Mouse (Mus musculus): ENCODE results near the gene Aarsd1. TPM values are rescaled to one million over a fixed set of nuclear protein-coding genes. Genes with fewer than 3 reads are reported as not detected.
A peak's percentile ranks its signal among the peaks of the same experiment; 100 is the strongest.
"Not testable (repeated sequence)": the region's sequence is repeated elsewhere in the genome, so short reads cannot be mapped to it uniquely, and the experiment has no call there.

Gene Aarsd1
- polyA plus RNA-seq (2012; rRNA removed): 26.3 and 29.2 TPM in 2 replicates

DNA sequence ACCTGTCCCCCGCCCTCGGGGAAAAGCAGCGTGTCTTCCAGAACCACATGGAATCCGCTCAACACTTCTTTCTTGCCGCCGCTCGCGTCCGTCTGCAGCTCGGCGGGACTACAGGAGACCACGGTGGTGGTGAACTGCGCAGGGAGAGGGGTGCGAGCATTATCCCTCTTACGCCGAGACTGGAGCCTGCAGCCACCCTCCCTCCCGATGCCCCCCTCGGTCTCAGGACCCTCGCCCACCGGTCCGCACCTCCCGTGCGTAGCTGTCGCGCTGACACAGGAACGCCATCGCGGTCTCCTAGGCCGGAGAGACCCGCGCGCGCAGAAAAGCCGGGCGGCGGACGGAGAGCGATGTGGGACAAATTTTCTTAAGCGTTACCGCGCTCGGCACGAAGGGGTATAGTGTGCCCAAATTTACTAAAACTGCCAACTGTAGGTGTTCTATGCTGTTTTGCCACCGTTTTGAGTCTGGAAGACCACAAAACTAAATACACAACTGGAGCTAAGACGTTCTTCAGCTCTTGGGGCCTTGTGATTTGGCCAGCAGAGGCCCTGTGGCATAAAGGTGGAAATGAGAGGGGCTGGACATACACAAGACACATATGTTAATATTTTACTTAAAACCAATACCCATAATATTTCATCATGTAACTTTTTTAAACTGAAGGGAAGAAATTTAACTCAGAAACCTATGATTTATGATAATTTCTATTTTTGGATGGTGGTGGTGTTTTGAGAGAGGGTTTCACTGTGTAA lies at the start of gene Aarsd1:
Gene Aarsd1, minus strand, starts transcription at position 515 of the 755 bp plus-strand sequence.
- TF ChIP-seq POLR2A (IDR thresholded peaks at IDR 0.05; ENCODE audit: low read depth, low read length) (no peak), CTCF (conservative IDR thresholded peaks at IDR 0.05; ENCODE audit: insufficient read depth, insufficient read length, low read depth, low read length) (0 out of 2 replicates have a peak, but pooled peaks have one; percentile 0)
- under 1% methylated on average over 45 of the region's 45 CpGs for WGBS
- peak within 1 kb of the TSS; percentile 93 for H3K27ac ChIP-seq (ENCODE audit: insufficient read depth, low read depth, low read length)
- H3K4me3 ChIP-seq (ENCODE audit: insufficient read depth, low read depth, low read length): peak within 1 kb of the TSS; percentile 91
- no peaks in the 10 kb centered on the region for H3K36me3 ChIP-seq (ENCODE audit: control insufficient read depth, insufficient read depth, low read length)
- peak; percentile 92 for DNase-seq
- H3K27me3 ChIP-seq (replicated peaks; ENCODE audit: control insufficient read depth, insufficient read depth, low read length): no peaks in the 10 kb centered on the region
- H3K4me1 ChIP-seq (ENCODE audit: control insufficient read depth, insufficient read depth, low read length): peaks cover 9% of the 10 kb centered on the region; the same call in 1 of the 2 replicates

DNA sequence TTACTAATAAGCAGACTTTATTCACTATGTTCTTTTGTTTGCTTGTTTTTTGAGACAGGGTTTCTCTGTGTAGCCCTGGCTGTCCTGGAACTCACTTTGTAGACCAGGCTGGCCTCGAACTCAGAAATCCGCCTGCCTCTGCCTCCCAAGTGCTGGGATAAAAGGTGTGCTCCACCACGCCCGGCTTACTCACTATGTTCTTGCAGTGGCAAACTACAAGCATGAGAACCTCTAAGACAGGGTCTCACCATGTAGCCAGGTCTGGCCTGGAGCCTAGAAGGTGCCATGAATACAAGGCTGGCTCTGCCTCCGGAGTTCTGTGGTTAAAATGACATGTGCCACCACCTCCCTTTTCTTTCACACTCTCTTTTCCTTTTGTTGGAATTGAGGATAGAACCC lies 49.1 kb upstream of the Aarsd1 start:
- not testable (repeated sequence) for DNase-seq; H3K4me3 ChIP-seq (ENCODE audit: insufficient read depth, low read depth, low read length); H3K27ac ChIP-seq (ENCODE audit: insufficient read depth, low read depth, low read length); H3K27me3 ChIP-seq (replicated peaks; ENCODE audit: control insufficient read depth, insufficient read depth, low read length); H3K36me3 ChIP-seq (ENCODE audit: control insufficient read depth, insufficient read depth, low read length)
- WGBS: 49% methylated on average over 5 of the region's 5 CpGs
- peaks cover 11% of the 10 kb centered on the region; the same call in 1 of the 2 replicates for H3K4me1 ChIP-seq (ENCODE audit: control insufficient read depth, insufficient read depth, low read length)

DNA sequence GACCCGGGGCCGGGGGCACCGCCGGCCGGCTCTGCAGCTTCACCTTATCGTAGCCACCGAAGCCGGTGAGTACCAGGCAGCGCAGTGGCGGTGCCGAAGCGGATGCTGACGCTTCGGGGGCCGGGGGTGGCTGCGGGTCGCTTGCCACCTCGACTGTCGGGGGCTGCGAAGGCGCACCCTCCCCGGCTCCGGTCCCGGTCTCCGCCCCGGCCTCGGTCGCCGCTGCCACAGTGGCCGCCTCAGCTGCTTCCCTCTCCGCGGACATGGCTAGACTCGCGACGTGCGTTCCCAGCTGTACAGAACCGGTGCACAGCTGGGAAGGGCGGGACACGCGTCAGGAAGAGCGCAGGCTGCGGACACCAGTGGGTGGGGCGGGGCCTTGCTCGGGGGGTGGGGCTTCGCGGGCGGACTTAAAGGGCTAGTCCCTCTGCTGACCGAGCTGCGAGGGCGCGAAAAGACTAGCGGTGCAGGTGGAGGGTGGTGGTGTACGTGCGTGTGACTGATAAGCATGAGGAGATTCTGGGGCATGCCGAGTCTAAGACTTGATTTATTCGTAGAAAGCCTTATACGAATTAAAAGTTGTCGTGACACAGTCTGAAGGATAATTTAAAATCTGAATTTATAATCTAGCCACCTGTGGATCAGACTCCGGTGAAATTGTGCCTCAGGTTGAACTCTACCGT lies 48.6 kb upstream of the Aarsd1 start, which contains the start of gene Vat1:
Gene Vat1, minus strand, starts transcription at position 362 of the 683 bp plus-strand sequence.
- no peaks in the 10 kb centered on the region for H3K27me3 ChIP-seq (replicated peaks; ENCODE audit: control insufficient read depth, insufficient read depth, low read length)
- TF ChIP-seq POLR2A (IDR thresholded peaks at IDR 0.05; ENCODE audit: low read depth, low read length) (no peak), CTCF (conservative IDR thresholded peaks at IDR 0.05; ENCODE audit: insufficient read depth, insufficient read length, low read depth, low read length) (no peak)
- H3K4me1 ChIP-seq (ENCODE audit: control insufficient read depth, insufficient read depth, low read length): peaks cover 11% of the 10 kb centered on the region; the same call in 1 of the 2 replicates
- H3K36me3 ChIP-seq (ENCODE audit: control insufficient read depth, insufficient read depth, low read length): no peaks in the 10 kb centered on the region
- WGBS: 1% methylated on average over 59 of the region's 60 CpGs
- DNase-seq: peak; percentile 81
- H3K4me3 ChIP-seq (ENCODE audit: insufficient read depth, low read depth, low read length): peak within 1 kb of the TSS; percentile 56
- H3K27ac ChIP-seq (ENCODE audit: insufficient read depth, low read depth, low read length): peak within 1 kb of the TSS; percentile 69

DNA sequence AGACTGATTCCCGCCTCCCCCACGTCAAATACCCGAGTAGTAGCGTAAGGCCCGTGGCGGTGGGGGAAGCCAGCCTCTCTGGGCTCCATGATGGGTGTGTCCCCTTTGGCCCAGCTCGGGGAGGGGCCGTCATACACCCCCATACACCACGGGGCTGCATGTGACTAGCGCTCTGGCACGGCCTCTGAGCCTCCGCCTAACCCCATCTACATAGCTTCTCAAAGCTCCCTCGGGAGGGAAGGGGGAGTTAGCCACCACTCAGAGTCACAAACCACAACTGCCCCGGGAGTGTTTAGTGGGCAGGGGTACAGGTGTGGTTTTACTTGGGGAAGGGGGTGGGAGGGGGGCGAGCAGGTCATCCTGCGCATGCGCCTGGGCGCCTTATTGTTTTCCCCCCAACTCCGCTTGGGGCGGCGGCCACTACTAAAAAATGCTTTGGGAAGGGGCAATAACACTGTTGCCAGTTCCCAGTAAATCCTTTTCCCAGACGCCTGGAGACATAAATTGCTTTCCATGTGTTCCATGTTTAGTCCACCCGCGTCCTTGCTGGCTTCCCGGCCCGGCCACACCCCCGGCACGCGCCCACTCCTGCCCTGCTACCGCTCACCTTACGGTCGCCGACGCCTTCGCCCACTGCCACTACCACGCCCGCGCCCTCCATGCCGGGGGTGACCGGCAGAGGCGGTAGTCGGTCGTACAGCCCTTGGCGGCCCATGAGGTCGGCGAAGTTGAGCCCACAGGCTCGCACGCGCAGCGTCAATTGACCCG lies 47.9 kb upstream of the Aarsd1 start:
- Histone ChIP-seq H3K4me1 (ENCODE audit: control insufficient read depth, insufficient read depth, low read length) (peaks cover 11% of the 10 kb centered on the region; the same call in 1 of the 2 replicates), H3K27me3 (replicated peaks; ENCODE audit: control insufficient read depth, insufficient read depth, low read length) (no peaks in the 10 kb centered on the region), H3K27ac (ENCODE audit: insufficient read depth, low read depth, low read length) (peak overlapping the region; percentile 69), H3K4me3 (ENCODE audit: insufficient read depth, low read depth, low read length) (peak overlapping the region; percentile 56), H3K36me3 (ENCODE audit: control insufficient read depth, insufficient read depth, low read length) (no peaks in the 10 kb centered on the region)
- WGBS: under 1% methylated on average over 51 of the region's 51 CpGs
- peak; percentile 59 for DNase-seq
- TF ChIP-seq POLR2A (IDR thresholded peaks at IDR 0.05; ENCODE audit: low read depth, low read length) (no peak), CTCF (conservative IDR thresholded peaks at IDR 0.05; ENCODE audit: insufficient read depth, insufficient read length, low read depth, low read length) (no peak)

DNA sequence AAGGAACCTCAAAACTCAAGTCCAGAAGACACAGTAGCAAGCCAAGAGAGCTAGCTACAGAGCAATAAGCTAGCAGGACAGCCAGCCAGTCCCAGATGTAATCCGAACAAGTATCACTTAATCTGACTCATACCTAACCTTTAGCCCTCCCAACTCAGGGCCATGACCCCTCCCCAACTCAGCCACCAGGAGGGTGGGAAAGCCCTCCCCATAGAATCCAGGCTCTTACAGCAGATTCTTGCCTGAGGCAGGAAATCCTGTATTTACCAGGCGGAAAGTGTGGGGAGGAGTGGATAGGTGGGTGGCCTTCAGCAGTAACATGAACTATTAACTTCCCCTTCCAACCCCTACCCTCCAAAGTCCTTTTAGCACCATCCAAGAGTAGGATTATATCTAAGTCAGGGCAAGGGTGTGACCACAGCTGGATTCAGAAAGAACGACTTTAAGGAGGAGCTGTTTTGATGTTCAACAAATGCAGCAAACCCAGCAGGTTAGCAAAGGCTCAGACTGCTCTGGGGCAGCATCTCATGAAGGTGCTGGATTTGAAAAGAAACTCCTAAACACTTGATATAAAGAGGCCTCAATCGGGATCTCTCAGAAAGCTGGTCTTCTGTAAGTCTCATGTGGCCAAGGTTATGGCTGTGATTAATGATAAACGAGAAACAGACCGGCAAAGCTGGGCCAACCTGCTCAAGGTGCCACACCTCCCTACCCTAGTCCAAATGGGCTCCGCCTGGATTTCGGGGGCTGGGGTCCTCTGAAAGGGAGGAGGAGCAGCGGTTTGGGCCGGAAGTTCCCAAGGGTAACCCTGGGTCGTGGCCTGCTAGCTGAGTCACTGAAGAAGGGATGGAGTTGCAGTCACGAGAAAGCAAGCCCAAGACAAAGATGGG lies 47.0 kb upstream of the Aarsd1 start, which contains the start of gene Rnd2:
Gene Rnd2, plus strand, starts transcription at position 789 of the 890 bp plus-strand sequence.
- peak within 1 kb of the TSS; percentile 69 for H3K27ac ChIP-seq (ENCODE audit: insufficient read depth, low read depth, low read length)
- DNase-seq: peak; percentile 66
- no peaks in the 10 kb centered on the region for H3K36me3 ChIP-seq (ENCODE audit: control insufficient read depth, insufficient read depth, low read length)
- WGBS: 6% methylated on average over 12 of the region's 12 CpGs
- H3K27me3 ChIP-seq (replicated peaks; ENCODE audit: control insufficient read depth, insufficient read depth, low read length): no peaks in the 10 kb centered on the region
- peak within 1 kb of the TSS; percentile 56 for H3K4me3 ChIP-seq (ENCODE audit: insufficient read depth, low read depth, low read length)
- TF ChIP-seq POLR2A (IDR thresholded peaks at IDR 0.05; ENCODE audit: low read depth, low read length) (no peak), CTCF (conservative IDR thresholded peaks at IDR 0.05; ENCODE audit: insufficient read depth, insufficient read length, low read depth, low read length) (no peak)
- H3K4me1 ChIP-seq (ENCODE audit: control insufficient read depth, insufficient read depth, low read length): peaks cover 11% of the 10 kb centered on the region; the same call in 1 of the 2 replicates
